Mouse (Mus musculus): ENCODE measurements around the gene Mcam.

Mcam gene

GRCm38 (mm10) chr9:44134101-44134850 lies at the start of gene Mcam:
Gene Mcam (plus strand): TSS chr9:44134469.
- DNase-seq (ENCODE audit: low spot score), result peak; percentile 71

GRCm38 (mm10) chr9:44084659-44085229 lies 49.5 kb upstream of the Mcam start:
- DNase-seq (ENCODE audit: low spot score), result peak; percentile 89

GRCm38 (mm10) chr9:44085276-44085675 lies 49.0 kb upstream of the Mcam start:
- no peak for DNase-seq (ENCODE audit: low spot score)

- DNase-seq (ENCODE audit: low spot score), result no peak
Measured at GRCm38 (mm10) chr9:44085741-44086665, 48.3 kb upstream of the Mcam start.

GRCm38 (mm10) chr9:44086960-44087359 lies 47.3 kb upstream of the Mcam start:
- DNase-seq (ENCODE audit: low spot score), result no peak

- DNase-seq (ENCODE audit: low spot score), result no peak
Measured at GRCm38 (mm10) chr9:44087761-44088455, 46.4 kb upstream of the Mcam start.

- no peak for DNase-seq (ENCODE audit: low spot score)
Measured at GRCm38 (mm10) chr9:44088877-44089608, 45.2 kb upstream of the Mcam start.

GRCm38 (mm10) chr9:44093612-44094503 lies 40.4 kb upstream of the Mcam start:
- DNase-seq (ENCODE audit: low spot score), result peak; percentile 66

- DNase-seq (ENCODE audit: low spot score), result no peak
Measured at GRCm38 (mm10) chr9:44094737-44095136, 39.5 kb upstream of the Mcam start.

- no peak for DNase-seq (ENCODE audit: low spot score)
Measured at GRCm38 (mm10) chr9:44095781-44096180, 38.5 kb upstream of the Mcam start.

- DNase-seq (ENCODE audit: low spot score), result no peak
Measured at GRCm38 (mm10) chr9:44096536-44096935, 37.7 kb upstream of the Mcam start.

- DNase-seq (ENCODE audit: low spot score), result no peak
Measured at GRCm38 (mm10) chr9:44101490-44101889, 32.8 kb upstream of the Mcam start, which contains the start of gene Mfrp. Gene Mfrp (plus strand): TSS chr9:44101729.

GRCm38 (mm10) chr9:44104881-44105280 lies 29.4 kb upstream of the Mcam start:
- DNase-seq (ENCODE audit: low spot score), result no peak

- no peak for DNase-seq (ENCODE audit: low spot score)
Measured at GRCm38 (mm10) chr9:44105781-44106180, 28.5 kb upstream of the Mcam start.

GRCm38 (mm10) chr9:44106182-44106581 lies 28.1 kb upstream of the Mcam start:
- DNase-seq (ENCODE audit: low spot score), result no peak

- no peak for DNase-seq (ENCODE audit: low spot score)
Measured at GRCm38 (mm10) chr9:44106596-44106995, 27.7 kb upstream of the Mcam start.

- peak; percentile 80 for DNase-seq (ENCODE audit: low spot score)
Measured at GRCm38 (mm10) chr9:44107110-44107509, 27.2 kb upstream of the Mcam start, which contains the start of gene C1qtnf5. Gene C1qtnf5 (plus strand): TSS chr9:44107245.

- DNase-seq (ENCODE audit: low spot score), result no peak
Measured at GRCm38 (mm10) chr9:44107557-44108179, 26.6 kb upstream of the Mcam start.

- no peak for DNase-seq (ENCODE audit: low spot score)
Measured at GRCm38 (mm10) chr9:44108269-44109055, 25.8 kb upstream of the Mcam start.
